Mouse (Mus musculus): Measurements from ENCODE around the gene Islr.

Gene Islr

GRCm38 (mm10) chr9:58150733-58151361 is 53.3 kb downstream of the Islr start:
- no peak for DNase-seq

- DNase-seq: no peak
Observed at GRCm38 (mm10) chr9:58148806-58149205, 55.3 kb downstream of the Islr start.

GRCm38 (mm10) chr9:58145417-58145816 is 58.7 kb downstream of the Islr start:
- DNase-seq: no peak

GRCm38 (mm10) chr9:58144664-58145063 is 59.4 kb downstream of the Islr start:
- DNase-seq: no peak

GRCm38 (mm10) chr9:58143419-58143818 is 60.7 kb downstream of the Islr start:
- no peak for DNase-seq

- DNase-seq: peak; percentile 69
Observed at GRCm38 (mm10) chr9:58139947-58140346, 64.2 kb downstream of the Islr start.

- no peak for DNase-seq
Observed at GRCm38 (mm10) chr9:58135921-58136321, 68.2 kb downstream of the Islr start.

- DNase-seq: no peak
Observed at GRCm38 (mm10) chr9:58134906-58135305, 69.2 kb downstream of the Islr start.

- DNase-seq: no peak
Observed at GRCm38 (mm10) chr9:58133893-58134884, 69.9 kb downstream of the Islr start.

GRCm38 (mm10) chr9:58131735-58132134 is 72.4 kb downstream of the Islr start:
- no peak for DNase-seq

GRCm38 (mm10) chr9:58130909-58131308 is 73.2 kb downstream of the Islr start:
- DNase-seq: no peak

- DNase-seq: no peak
Observed at GRCm38 (mm10) chr9:58129508-58129907, 74.6 kb downstream of the Islr start.

GRCm38 (mm10) chr9:58128926-58129413 is 75.1 kb downstream of the Islr start:
- no peak for DNase-seq

GRCm38 (mm10) chr9:58125811-58126210 is 78.3 kb downstream of the Islr start:
- no peak for DNase-seq

GRCm38 (mm10) chr9:58125085-58125484 is 79.0 kb downstream of the Islr start:
- no peak for DNase-seq

GRCm38 (mm10) chr9:58118671-58119070 is 85.4 kb downstream of the Islr start, which contains the start of gene Ccdc33:
TSS of gene Ccdc33 (minus strand) at chr9:58118823.
- DNase-seq: no peak

GRCm38 (mm10) chr9:58116024-58116651 is 88.0 kb downstream of the Islr start:
- DNase-seq: no peak

GRCm38 (mm10) chr9:58115297-58115925 is 88.7 kb downstream of the Islr start:
- no peak for DNase-seq

- DNase-seq: no peak
Observed at GRCm38 (mm10) chr9:58114019-58114418, 90.1 kb downstream of the Islr start.

- DNase-seq: no peak
Observed at GRCm38 (mm10) chr9:58113279-58113884, 90.7 kb downstream of the Islr start.

GRCm38 (mm10) chr9:58112866-58113278 is 91.2 kb downstream of the Islr start:
- DNase-seq: no peak

- DNase-seq: no peak
Observed at GRCm38 (mm10) chr9:58112321-58112751, 91.8 kb downstream of the Islr start.
